Mouse (Mus musculus): Measurements from ENCODE around the gene Gdpgp1.

- TF ChIP-seq CTCF (IDR thresholded peaks at IDR 0.05; ENCODE audit: low read depth) = no peak
- TF ChIP-seq EP300 (IDR thresholded peaks at IDR 0.05; ENCODE audit: low read depth) = no peak
Observed at GRCm38 (mm10) chr7:80280032-80280431, 47.4 kb downstream of the Gdpgp1 start.

All from heart, postnatal 0 days (tissue).